Comparison of ENCODE assay signal across 24 mouse cellular contexts in the genomic region with DNA sequence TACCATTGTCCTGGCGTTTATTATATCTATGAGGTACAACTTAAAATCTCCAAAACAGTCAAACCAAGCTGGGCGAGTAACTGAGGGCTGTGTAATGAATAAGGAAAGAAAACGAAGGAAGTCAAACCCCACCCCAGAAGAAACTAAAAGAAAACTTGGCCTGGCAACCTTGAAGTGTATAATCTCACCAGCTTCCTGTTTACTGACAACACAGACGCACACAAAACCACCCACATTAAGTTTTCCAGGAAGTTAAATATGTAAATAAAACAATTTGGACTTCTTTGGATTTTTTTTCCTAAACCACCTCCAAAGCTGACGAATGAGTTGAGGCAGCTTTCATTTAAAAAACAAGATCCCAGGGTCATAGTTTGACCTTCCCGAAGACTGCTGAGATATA. TPM values are rescaled to one million over a fixed set of nuclear protein-coding genes. Genes with fewer than 3 reads are reported as not detected.
DNase-seq lines count a peak whose midpoint lies in the region; ATAC-seq lines count a peak whose summit lies in the region.
"Had no signal": no experiment of that assay in that cellular context is flagged by ENCODE, and none has a peak within 500 bp of the region (broad histone marks: within the 10 kb centered on the region; RNA-seq: fewer than 3 reads in every experiment).

No protein-coding gene starts in this region.

- WGBS in lung, embryonic 15.5 days = 24% methylated on average over 6 of the region's 6 CpGs

- H3K4me2 ChIP-seq in lung, embryonic 15.5 days = no peak overlapping the region
- H3K4me2 ChIP-seq: embryonic facial prominence, embryonic 13.5 days; forebrain, embryonic 12.5 days; forebrain, embryonic 15.5 days; heart, embryonic 11.5 days; hindbrain, embryonic 12.5 days had no signal

- peaks cover 45% of the 10 kb centered on the region for H3K4me1 ChIP-seq in lung, embryonic 15.5 days
- H3K4me1 ChIP-seq: forebrain, embryonic 12.5 days; forebrain, embryonic 15.5 days; hindbrain, embryonic 12.5 days had no signal

- H3K9ac ChIP-seq in lung, embryonic 15.5 days = no peak overlapping the region
- H3K9ac ChIP-seq: embryonic facial prominence, embryonic 13.5 days; forebrain, embryonic 12.5 days; forebrain, embryonic 15.5 days; hindbrain, embryonic 12.5 days had no signal

- H3K9me3 ChIP-seq in lung, embryonic 15.5 days = no peaks in the 10 kb centered on the region
- H3K9me3 ChIP-seq: embryonic facial prominence, embryonic 10.5 days; embryonic facial prominence, embryonic 13.5 days; forebrain, embryonic 12.5 days; forebrain, embryonic 15.5 days; hindbrain, embryonic 12.5 days had no signal

- ATAC-seq in lung, embryonic 15.5 days (ENCODE audit: borderline replicate concordance, extremely low read depth, low FRiP score, low TSS enrichment) = no peak
- ATAC-seq: activated CD4-positive, CD25-positive, alpha-beta regulatory T cell, adult 4 months; forebrain, embryonic 15.5 days had no signal

- H3K36me3 ChIP-seq in lung, embryonic 15.5 days = no peaks in the 10 kb centered on the region
- H3K36me3 ChIP-seq: embryonic facial prominence, embryonic 10.5 days; embryonic facial prominence, embryonic 13.5 days; forebrain, embryonic 12.5 days; forebrain, embryonic 15.5 days; hindbrain, embryonic 12.5 days had no signal

- H3K27me3 ChIP-seq in lung, embryonic 15.5 days = no peaks in the 10 kb centered on the region
- H3K27me3 ChIP-seq: embryonic facial prominence, embryonic 13.5 days; forebrain, embryonic 12.5 days; forebrain, embryonic 15.5 days; hindbrain, embryonic 12.5 days had no signal

- peak overlapping the region; percentile 67 for H3K27ac ChIP-seq in lung, embryonic 15.5 days
- H3K27ac ChIP-seq: embryonic facial prominence, embryonic 10.5 days; embryonic facial prominence, embryonic 13.5 days; forebrain, embryonic 12.5 days; forebrain, embryonic 15.5 days; heart, adult 2 months; hindbrain, embryonic 12.5 days had no signal

- peak; percentile 42 for DNase-seq in heart, adult 11 months
- DNase-seq in heart, adult 9 months (ENCODE audit: low spot score in 2 of 2) = no peak
- no peak for DNase-seq in lung, adult 18-20 months
- DNase-seq in lung, postnatal 25 days (ENCODE audit: low spot score) = peak; percentile 27
- DNase-seq in lung, postnatal 14 days = no peak
- no peak for DNase-seq in right cerebral cortex, postnatal 10 days (ENCODE audit: low spot score in 2 of 2)
- DNase-seq: adrenal gland, adult 8-10 months; adrenal gland, postnatal 25 days; cerebellum, adult 11-12 months; cerebellum, adult 8-10 months; cerebellum, postnatal 10 days; cerebellum, postnatal 36 days; embryo, embryonic 11 days; gastrocnemius, postnatal 25 days; heart, adult 2 months had no signal

- H3K4me3 ChIP-seq in lung, embryonic 15.5 days = no peak overlapping the region
- H3K4me3 ChIP-seq: embryonic facial prominence, embryonic 10.5 days; embryonic facial prominence, embryonic 13.5 days; erythroblast, embryonic 14.5 days; forebrain, embryonic 12.5 days; forebrain, embryonic 15.5 days; heart, adult 2 months; hindbrain, embryonic 12.5 days had no signal

RNA-seq across cellular contexts. Expression of a gene that starts 18.1 kb away (rescaled TPM):
- 95.4 and 109 TPM in 2 replicates for polyA plus RNA-seq in lung, embryonic 15.5 days (2015; fragmentation: Nextera tagmentation; extraction: Ambion mirVana)

Comparison
In these comparisons a context has a peak if more than half of its experiments do, and no peak if none do; other contexts are left out.
1. DNase-seq: peak in heart, adult 11 months (single experiment) and lung, postnatal 25 days (single experiment); none in heart, adult 9 months (0 of 2), lung, adult 18-20 months (0 of 2), lung, postnatal 14 days (single experiment) and right cerebral cortex, postnatal 10 days (0 of 2).